Mouse (Mus musculus) B cell, adult 2 months (primary cell): ENCODE measurements at regions not wholly inside any gene's neighbourhood (a gene's known extent, or its start where the extent isn't known, plus 50 kb on each side); places are given as distances from the start of the nearest gene placed in this dataset.
"Not testable (repeated sequence)": the region's sequence is repeated elsewhere in the genome, so short reads cannot be mapped to it uniquely, and the experiment has no call there.

Experiments
- DNase-seq, 2 experiments: peaks; one replicate each; pipeline ENCODE4 v3.0.0; 2022

DNA sequence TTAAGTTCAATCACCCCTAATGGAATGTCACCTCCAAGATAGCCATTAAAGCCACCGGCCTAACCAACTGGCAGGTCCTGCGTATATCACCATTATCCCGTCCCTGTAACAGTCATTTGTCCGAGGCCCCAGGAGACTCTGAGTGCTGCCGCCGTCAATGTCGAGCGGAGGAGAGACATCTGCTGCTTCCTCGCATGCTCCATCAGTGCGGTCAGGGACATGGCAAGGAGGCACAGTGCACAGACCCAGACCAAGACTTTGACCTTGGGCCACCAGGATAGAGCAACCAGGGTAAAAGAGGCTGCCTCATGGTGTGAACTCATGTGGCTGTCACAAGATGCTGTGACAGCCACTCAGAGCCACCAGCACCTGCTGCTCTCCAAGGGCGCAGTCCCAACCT, 172.9 kb downstream of the Tomm20 start:
- no peak for DNase-seq

DNA sequence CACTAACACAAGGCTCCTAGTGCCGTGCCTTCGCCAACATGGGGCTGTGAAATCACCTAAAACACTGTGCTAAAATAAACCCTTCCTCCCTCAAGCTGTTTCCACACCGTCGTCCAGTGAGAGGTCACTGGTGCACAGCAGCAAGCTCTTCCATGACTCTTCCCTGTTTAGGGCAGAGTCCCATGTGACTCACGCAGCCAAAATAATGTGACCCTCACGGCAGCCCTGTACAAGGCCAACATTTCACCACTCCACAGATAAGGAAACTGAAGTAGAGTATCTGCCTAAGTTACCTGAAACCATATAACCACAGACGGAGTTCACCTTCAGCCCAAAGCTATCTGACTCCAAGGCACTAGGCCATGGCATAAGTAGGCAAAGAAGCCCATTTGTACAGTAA, 173.4 kb downstream of the Tomm20 start:
- DNase-seq = no peak

DNA sequence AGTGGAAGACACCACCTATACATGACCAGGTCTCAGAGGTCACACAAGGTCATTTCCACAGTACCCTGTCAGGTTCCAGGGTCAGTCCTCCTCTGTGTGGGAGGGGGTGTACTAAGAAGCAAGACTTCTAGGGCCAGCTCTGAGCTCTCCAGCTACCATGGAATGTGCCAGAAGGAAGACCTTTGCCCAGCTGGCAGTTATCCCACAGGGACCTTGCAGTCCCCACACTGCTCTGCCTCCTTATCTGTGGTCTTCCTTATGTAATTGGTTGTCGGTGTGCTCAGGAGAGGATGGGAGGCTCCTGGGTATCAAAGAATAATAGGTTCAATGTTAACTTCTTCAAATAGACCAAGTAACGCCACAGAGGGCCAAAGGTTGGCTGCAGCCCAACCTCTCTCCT, 175.3 kb downstream of the Tomm20 start:
- DNase-seq = not testable (repeated sequence)

DNA sequence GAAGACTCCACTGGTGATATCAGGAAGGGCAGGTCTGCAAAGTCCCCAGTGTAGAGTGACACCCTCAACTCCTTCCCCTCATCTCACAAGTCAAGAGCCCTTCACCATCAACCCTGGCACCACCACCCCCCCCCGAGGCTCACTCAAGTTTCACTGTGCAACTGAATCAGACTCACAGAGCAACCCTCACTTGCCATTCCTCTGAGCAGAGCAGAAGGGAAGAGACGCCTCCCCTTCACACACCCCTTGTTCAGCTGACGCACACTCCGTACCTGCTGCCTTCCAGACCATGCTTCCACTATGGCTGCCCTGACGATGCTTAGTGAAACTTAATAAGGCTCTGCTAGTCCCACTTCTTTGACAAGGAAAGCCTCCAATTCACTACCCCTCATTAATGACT, 174.4 kb upstream of the Irf2bp2 start:
- no peak for DNase-seq

DNA sequence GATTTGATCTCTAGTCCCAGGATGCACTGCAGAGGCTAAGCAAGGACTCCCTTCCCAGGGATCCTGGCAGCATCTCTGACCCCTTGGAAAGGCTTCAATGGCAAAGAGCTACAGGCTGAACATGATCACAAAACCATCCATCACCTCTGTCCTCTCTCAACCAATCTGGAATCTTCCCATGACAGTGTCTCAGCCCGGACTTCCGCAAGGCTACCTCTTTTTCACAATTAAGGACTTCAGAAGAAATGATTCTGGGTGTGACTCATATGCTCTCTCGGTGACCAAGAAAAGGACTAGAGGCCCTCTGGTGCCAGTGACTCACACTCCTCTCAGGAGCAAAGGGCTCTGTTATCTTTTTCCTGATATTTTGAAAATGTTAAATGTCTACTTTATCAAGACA, 173.6 kb upstream of the Irf2bp2 start:
- DNase-seq = no peak

DNA sequence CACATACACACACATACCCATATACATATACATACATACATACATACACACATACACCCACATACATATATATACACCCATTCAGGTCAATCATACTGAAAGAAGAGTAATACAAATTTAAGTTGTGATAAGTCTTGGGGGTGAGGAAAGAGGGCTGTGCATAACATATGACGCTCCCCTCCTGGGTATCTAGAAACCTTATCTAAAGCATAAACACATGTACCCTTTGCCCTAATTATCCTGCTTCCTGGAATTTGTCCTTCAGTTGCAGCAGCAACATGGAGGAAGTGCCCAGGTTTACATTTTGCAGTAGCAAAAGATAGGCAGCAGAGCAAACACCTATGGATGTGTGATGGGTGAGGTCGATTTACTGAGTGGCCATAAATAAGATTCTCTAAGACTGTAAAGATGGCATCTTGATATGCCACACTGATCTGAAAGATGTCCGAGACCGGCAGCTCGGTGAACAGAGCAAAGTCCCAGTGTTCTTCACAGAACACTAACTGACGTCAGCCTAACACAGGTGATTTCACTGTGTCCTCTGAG, 172.0 kb upstream of the Irf2bp2 start:
- no peak for DNase-seq

DNA sequence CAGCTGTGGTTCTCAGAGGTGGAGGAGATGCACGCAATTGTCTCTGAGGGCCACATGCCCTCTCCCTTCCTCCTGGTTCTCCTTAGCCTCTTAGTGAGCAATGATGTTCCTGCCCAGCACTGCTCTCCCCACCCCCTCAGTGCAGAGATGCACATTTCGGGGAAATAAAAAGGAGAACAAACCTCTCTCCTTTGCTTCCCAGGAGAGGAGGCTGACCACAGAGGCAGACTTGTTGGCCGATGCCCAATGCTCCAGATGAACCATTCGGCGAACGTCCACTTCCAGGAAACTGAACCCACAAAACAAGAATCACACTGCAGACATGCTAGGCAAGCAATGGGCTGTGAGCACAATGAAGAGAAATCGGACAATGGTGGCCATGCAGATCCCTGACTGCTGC, 169.8 kb upstream of the Irf2bp2 start:
- no peak for DNase-seq

DNA sequence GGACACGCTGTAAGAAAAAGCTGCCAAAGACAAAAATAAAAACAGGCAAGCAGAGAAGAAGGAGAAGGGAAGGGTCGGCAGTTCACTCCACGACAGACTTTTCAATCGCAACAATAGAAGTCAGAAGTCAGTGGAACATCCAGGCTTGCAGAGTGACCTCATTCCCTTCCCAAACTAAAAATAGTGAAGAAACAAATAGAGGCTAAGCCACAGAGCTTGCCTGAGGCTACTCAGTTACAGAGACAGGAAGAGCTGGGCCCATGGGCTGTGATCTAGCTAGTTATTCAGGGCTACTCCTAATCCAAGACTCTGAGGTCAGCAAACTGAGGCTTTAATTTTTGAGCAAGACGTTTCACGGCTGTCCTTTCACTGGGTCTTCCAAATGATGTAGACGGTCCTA, 165.9 kb upstream of the Irf2bp2 start:
- no peak for DNase-seq

DNA sequence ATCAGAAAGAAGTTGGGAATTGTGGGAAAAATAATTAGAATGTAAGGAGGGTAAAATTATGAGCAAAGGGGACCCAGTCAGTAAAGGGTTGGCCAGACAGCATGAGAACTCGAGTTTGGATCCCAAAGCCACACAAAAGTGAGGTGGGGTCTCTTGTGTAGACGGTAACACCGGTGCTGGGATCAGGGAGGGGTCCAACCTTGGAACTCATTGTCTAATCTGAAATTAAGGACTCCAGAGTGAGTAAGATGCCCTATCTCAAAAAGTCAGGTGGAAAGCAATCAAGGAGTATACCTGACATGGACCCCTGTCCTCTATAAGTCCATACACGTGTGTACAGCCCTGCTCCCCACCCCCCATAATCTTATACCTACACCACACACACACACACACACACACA, 165.2 kb upstream of the Irf2bp2 start:
- no peak for DNase-seq

DNA sequence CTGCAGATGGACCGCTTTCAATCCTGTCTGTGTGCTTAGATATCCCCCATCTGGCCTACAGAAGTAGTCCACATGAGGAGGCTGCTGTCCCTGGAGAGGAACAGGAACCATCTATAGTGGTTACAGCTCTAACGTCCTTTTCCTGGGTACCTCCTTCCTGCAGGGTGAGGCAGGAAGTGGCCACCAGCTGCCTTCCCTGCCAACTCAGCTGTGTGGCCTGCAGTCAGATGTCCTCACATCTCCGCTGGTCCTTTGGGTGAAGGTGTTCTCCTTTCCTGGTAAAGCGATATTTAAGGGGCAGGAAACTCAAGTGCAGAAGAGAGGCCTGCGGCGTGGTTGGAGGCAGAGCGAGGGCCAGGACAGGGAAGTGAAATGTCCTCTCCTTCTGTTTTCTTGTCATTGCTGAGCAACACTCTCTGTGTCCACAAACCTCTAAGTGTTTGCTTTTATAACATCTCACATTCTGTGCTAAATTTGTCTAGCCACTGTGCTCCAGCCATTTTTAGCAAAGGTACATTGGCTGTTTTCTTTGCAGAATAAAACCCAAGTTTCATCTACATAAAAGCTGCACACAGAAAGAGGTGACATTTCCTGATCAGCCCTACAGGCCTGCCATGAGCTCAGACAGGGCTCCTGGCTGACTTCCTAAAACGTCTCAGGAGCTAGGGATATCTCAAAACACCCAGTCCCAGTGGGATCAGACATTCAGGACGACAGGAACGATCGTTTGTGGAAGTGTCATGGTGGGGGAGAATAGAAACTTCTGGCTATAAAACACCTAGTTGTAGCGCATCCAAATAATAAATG, 164.4 kb upstream of the Irf2bp2 start:
- DNase-seq = peak; percentile 66 to 69

DNA sequence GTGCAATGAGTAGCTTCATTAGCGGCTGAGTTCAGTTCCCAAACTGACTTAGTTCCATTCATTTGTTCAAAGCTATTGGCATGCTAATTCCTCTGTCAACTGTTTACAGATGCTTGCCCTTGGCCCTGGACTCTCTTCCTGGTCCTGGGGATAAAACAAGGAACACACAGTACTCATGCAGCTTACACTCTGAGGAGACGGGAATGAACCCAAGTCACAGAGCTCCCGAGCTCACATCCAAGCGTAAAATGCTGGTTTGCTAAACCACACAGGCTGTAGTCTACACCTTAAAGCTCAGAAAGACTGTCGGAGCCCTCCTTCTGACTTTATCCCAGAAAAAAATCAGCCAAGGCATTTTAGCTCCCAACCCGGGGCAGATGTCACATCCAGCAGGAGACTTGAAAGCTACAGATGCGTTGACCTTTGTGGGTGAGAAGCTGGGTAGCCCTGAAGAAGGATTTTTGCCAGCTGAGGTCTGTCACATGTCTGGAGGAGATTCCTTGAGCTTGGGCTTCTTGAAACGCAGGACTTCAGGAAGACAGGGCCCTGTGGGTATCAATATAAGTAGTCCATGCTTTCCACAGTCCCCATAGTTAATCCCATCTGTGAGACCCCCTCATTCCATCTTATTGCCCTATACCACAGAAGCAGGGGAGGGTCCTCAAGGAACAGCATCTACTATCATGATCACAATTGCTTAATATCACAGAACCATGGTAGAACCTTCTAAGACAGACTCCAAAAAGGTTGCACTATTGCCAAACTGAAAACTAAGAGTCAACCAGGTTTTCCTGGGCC, 162.7 kb upstream of the Irf2bp2 start:
- DNase-seq = no peak

DNA sequence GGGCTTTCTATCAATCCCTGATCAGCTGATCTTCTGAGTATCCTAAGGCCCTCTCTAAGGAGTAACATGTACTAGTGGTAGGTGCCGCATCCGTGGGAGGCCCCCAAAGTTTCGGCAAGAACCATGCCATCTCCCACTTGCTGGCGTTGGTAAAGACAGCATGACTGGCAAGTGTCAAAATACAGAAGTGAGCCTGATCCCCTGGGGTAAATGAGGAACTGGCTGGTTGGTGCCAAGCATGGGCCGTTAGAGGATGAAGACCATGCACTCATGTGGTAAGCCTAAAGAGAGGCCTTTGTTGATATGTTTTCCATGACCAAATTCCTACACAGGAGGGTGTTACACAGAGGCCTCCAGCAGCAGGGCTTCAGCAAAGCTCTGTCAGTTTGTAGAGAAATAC, 161.9 kb upstream of the Irf2bp2 start:
- DNase-seq = peak; percentile 76 to 79

DNA sequence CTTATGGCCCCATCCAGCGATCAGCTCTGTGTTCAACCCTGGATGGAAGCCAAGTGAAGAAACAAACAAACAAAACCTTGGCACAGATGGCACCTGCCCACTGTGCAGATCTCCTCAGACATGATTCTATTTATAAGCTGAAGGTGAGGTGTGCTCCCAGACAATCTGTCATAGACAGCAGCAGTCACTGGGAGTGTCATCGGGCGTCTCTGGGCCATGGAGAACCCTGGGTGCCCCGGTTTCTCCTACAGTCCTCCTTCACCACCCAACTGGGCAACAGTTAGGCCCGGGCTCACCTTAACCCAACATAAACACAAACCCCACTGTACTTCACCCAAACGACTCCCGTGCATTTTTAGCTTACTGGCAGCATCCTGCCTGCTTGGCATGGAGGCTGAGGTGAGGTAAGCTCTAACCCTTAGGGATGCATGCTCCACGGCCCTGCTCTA, 160.6 kb upstream of the Irf2bp2 start:
- no peak for DNase-seq

DNA sequence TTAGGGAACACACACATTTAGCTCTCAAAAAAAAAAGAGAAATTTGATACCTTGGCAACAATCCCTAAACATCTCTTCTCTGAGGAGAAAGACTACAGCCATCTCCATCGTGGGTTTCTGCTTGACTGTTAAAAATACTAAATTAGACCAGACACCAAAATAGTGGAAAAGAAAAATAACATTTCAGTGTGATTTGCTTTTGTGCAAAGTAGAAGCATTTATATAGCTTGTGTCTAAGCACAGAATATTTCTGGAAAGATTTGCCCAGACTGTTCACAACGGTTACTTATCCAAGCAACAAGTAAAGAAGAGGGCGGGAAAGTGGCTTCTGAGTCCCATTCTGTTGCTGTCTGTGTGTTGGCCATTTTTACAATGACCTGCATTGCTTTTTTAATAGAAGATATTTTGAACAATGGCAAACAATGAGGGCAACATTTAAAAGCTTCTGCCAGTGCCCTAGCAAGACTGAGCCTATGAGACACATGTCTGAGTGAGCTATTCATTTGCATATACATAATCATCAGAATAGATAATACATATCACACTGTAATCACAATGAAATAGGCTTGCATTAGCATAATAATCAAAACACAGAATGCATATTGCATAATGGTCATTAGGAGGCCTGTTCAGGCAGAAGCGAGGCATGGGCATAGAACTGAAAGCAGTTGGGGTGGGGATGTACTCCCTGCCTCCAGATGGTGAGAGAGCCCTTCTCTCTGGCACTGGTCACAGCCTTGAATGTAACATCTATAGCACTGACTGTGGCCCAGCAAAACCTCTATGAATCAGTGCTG, 159.5 kb upstream of the Irf2bp2 start:
- no peak for DNase-seq

DNA sequence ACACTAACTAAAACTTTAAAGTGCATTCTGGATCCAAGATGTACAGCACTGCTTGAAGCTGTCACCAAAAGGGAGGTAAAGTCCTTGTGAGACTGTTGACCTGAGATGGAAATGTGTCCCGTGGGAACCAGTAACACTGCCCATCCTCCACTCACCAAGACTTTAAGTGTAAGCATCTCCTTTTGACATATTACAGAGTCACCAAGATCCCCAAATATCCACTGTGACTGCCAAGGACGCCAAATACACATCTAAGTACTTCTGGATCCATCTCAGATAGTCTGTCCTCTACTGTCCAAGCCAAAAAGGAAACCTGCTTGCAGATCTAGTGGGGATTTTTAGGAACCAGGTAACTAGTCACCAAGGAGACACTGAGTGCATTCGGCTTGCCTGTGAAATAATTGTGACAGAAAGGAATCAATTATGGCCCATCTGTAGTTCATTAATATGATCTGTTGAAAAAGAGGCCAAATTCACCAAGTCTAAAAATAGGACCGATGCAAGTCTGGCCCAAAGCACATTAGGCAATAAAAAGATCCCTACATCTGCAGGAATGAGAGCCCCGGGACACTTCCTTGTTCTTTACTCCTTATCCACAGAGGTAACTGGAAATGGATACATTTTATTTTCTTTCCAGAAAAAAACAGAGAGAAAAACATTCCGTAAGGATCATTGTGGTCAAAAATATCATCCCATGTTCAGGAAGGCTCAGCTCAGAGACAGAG, 157.8 kb upstream of the Irf2bp2 start:
- DNase-seq = no peak

DNA sequence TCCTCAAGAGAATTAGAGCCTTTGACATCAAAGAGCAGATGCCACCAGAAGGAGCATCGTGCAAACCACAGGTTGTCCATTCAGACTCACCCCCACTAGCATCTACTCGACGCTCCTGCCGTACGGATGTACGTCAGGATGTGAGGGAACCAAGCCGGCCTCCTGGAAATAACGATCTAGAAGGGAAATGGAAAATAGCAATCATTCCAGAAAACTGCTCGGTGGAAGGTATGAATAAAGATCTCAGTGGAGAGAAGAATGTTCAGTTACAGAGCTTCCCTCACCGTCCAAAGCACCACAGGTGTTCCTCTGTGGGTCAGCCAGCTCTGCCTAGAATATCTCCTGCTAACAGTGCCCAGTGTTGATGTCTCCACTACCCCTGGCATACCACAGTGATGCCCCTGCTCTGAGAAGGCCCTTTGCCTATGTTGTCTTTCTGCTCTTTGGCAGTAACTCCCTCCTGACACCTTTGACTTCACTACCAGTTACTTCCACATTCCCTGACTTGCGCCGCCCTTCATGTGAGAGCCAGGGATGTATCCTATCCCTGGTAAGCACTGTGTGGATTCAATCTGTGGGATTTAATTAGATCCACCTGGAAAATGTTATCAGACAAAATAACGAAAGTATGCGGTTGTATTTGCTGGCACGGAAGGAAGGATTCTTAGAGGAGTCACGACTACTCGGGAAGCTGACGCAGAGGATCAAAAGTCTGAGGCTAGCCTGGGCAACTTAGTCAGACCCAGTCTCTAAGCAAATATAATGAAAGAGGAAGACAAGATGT, 152.4 kb upstream of the Irf2bp2 start:
- DNase-seq = no peak

DNA sequence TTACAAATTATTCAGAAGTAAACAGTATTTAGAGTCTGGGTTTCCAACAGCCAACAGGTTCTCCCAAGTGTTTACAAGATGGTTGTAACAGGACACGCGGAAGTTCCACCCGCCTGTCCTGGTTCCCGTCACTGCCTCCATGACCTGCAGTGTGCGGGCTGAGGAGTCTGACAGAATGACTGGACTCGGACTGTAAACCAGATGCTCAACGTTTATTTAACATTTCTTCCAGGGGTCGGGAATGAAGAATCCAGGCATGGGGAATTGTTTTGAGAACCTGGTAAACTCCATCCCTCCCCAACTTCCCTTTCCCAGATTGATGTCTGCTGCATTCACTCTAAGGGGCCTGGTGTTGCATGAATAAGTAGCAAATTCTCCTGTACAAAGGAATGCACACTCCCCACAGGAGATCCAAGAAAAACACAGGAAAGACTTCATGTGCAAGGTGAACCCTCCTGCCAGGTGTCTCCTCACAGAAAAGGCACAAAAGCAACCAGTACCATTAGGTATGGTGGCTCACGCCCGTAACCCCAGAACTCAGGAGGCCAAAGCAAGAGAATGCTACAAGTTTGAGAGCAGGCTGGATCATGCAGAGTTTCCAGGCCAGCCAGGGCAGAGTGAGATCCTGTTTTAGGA, 151.1 kb upstream of the Irf2bp2 start:
- no peak for DNase-seq

DNA sequence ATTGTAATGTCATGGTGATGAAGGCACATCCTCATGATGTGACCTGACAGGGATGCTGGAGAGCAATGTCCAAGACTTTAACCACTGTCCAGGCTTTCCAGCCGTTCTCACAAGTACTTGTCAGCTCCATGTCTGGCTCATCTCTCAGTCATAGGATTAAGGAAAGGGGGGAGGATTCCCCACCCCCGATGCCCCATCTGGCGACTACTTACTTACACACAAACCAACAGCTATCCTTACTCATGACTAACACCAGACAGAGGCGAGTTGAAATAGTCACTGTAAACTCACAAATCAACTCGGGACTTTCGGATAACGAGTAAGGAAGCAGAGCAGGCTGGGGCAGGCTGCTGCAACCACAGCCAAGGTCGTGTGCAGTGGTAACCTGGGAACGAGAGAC, 149.5 kb upstream of the Irf2bp2 start:
- DNase-seq = no peak

DNA sequence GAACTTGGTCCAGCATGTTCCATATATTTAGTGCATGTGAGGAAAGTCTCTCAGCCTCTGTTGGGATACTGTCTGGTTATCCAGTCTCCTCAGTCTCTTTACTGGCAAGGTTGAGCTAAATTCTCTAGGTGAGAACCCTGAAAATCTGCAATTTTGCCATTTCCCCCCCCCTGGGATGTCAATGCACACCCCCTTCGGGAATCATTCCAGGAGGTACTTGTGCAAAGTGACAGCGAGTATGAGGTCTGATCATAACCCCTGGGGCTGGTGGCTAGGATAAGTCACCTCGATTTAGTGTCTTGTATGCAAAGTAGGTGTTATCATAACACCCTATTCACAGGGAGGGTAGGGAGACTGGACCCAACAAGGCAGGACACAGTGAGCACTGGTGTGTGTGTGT, 148.3 kb upstream of the Irf2bp2 start:
- DNase-seq = no peak

DNA sequence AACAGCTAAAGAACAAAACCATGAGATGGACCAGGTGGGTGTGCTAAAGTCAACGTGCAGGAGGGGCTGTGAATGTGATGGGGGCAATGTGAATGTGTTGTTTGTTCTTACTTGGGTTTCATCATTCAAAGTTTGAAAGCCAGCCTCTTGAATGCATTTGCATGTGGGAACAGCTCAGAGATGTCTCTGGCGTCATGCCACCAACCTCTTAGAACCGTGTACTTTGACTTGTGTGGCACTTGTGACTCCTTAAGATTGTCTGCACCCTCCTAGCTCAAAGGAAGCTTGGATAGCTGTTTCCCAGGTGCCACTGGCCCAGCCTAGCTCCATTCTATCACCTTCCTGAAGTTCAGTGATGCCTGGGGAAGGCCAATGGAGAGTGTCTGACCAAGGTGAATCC, 147.2 kb upstream of the Irf2bp2 start:
- DNase-seq = no peak

DNA sequence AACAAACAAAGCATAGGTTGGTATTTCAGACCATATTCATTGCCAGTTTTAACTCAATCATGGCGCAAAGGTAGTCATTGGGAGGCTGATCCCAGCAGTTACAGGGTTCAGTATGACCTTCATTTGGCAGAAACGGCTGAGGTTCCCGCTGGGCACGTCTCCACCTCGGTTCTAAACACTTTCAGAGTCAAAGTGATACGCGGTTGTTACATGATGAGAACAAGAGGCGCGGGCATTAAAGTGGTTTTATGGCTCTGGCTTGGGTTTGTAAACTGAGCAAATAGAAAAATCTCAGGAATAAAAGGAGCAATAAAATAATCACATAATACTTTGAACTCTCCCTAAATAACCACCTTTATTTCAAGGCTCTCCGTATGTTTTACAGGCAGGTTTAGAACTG, 146.0 kb upstream of the Irf2bp2 start:
- no peak for DNase-seq
